Mouse (Mus musculus) spleen, adult 2 months (tissue): Measurements from ENCODE around the gene Sdf4. TPM values are rescaled to one million over a fixed set of nuclear protein-coding genes. Genes with fewer than 3 reads are reported as not detected.

Source experiments
- DNase-seq, 2 experiments: peaks; one replicate each; pipeline versions ENCODE4 v3.0.0 to v3.0.0-alpha.2; 2012 to 2021; ENCODE audit warnings: low spot score in 2 of 2, low read depth in 1 of 2
- H3K27ac ChIP-seq: fragments of 200-500 bp; 2 replicates; pipeline ENCODE4 v1.5.1; 2012; ENCODE audit warnings: low read length, inconsistent platforms; ENCODE audit not compliant: insufficient read depth
- H3K27me3 ChIP-seq: fragments of 200-500 bp; 2 replicates; pipeline ENCODE4 v1.6.1; 2012; ENCODE audit warnings: mild to moderate bottlenecking, moderate library complexity, low read length, inconsistent platforms; ENCODE audit not compliant: control insufficient read depth, insufficient read depth
- H3K36me3 ChIP-seq: fragments of 200-500 bp; 2 replicates; pipeline ENCODE4 v1.6.1; 2012; ENCODE audit warnings: mild to moderate bottlenecking, low read length, inconsistent platforms; ENCODE audit not compliant: control insufficient read depth, insufficient read depth
- H3K4me1 ChIP-seq: fragments of 200-500 bp; 2 replicates; pipeline ENCODE4 v1.6.1; 2011; ENCODE audit warnings: inconsistent platforms; ENCODE audit not compliant: control insufficient read depth, insufficient read depth, insufficient read length
- H3K4me3 ChIP-seq: fragments of 200-500 bp; 2 replicates; pipeline ENCODE4 v1.5.1; 2011; ENCODE audit warnings: mild to moderate bottlenecking, inconsistent platforms; ENCODE audit not compliant: insufficient read depth, insufficient read length; ENCODE audit errors: extremely low read depth
- CTCF ChIP-seq: fragments of 200-500 bp; IDR thresholded peaks from 2 replicates; pipeline ENCODE4 v1.5.1; 2011; ENCODE audit warnings: mild to moderate bottlenecking, inconsistent platforms; ENCODE audit not compliant: insufficient read depth, insufficient read length, insufficient replicate concordance; ENCODE audit errors: extremely low read depth
- POLR2A ChIP-seq: fragments of 200-500 bp; IDR thresholded peaks from 2 replicates; pipeline ENCODE4 v1.6.1; 2011; ENCODE audit warnings: low read depth, low read length, inconsistent platforms
- WGBS: fragments of 180-500 bp; shearing (Covaris S2); methylation state at CpG from one replicate; pipeline ENCODE4 v1.1.7; 2018; 5-methylcytosine and 5-hydroxymethylcytosine counted together
- polyA plus RNA-seq: library from polyadenylated mRNA; depleted of rRNA; stranded (reverse); fragments of >200 nt; gene quantifications from 2 replicates; pipeline ENCODE4 v1.2.3, GENCODE M21; 2012; rRNA removed

Sdf4 gene
- 33.5 and 35.7 TPM in 2 replicates for polyA plus RNA-seq

DNA sequence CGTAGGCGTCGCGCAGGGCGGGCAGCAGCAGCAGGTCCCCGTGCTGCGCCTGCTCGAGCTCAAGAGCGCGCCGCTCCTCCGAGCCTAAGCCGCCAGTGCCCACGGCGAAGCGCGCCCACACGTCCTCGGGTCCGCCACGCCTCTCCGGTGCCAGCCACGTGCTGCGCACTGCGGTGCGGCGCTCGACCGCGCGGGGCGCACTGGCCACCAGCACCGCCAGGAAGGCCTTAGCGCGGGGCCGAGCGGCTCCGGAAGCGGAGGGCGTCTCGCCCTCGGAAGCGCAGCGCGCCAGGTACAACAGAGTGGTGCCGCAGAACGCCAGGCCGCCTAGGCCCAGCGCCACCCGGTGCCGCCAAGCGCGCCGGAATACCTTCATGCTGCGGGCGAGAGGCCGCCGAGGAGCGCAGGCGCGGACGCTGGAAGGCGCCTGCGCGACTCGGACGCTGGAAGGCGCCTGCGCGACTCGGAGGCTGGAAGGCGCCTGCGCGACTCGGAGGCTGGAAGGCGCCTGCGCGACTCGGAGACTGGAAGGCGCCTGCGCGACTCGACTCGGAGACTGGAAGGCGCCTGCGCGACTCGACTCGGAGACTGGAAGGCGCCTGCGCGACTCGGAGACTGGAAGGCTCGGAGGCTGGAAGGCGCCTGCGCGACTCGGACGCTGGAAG lies at the start of gene Sdf4, which contains the start of gene B3galt6:
Gene Sdf4 (plus strand): TSS at position 632 of the 665 bp plus-strand sequence.
Gene B3galt6 (minus strand): TSS at position 409 of the 665 bp plus-strand sequence.
- H3K27me3 ChIP-seq: no peaks in the 10 kb centered on the region
- H3K27ac ChIP-seq: peak within 1 kb of the TSS; percentile 99
- WGBS: under 1% methylated on average over 99 of the region's 99 CpGs
- TF ChIP-seq CTCF: peak; percentile 75; the same call in 1 of the 2 replicates
- TF ChIP-seq POLR2A: no peak; the same call in 1 of the 2 replicates
- H3K4me1 ChIP-seq: peaks cover 15% of the 10 kb centered on the region
- H3K36me3 ChIP-seq: peaks cover 10% of the 10 kb centered on the region
- H3K4me3 ChIP-seq: peak within 1 kb of the TSS; percentile 97
- DNase-seq: peak; percentile 77 to 83

DNA sequence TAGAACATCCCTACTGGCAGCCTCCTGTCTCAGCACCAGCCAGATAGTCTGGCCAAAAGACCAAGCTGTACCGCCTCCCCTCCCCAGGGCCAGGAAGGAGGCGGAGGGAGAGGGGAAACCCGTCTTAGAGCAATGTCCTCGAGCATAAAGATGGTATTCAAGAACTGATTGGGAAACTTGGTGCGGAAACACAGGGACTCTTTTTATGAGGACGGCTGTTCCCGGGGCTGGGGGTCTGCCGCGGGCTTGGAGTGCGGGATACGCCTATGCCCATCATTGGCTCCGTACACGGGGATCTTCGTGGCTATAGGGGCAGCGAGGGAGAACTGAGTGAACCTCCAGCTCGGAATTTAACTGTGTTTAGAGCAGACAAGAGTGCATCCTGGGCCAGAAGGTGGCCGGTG lies 49.6 kb upstream of the Sdf4 start:
- H3K36me3 ChIP-seq: peaks cover 6% of the 10 kb centered on the region; the same call in 1 of the 2 replicates
- H3K4me3 ChIP-seq: peak overlapping the region; percentile 88
- TF ChIP-seq CTCF: no peak
- TF ChIP-seq POLR2A: no peak
- WGBS: 3% methylated on average over 17 of the region's 17 CpGs
- no peaks in the 10 kb centered on the region for H3K27me3 ChIP-seq
- peak overlapping the region; percentile 39 for H3K27ac ChIP-seq
- DNase-seq: no peak
- peaks cover 12% of the 10 kb centered on the region; the same call in 1 of the 2 replicates for H3K4me1 ChIP-seq

DNA sequence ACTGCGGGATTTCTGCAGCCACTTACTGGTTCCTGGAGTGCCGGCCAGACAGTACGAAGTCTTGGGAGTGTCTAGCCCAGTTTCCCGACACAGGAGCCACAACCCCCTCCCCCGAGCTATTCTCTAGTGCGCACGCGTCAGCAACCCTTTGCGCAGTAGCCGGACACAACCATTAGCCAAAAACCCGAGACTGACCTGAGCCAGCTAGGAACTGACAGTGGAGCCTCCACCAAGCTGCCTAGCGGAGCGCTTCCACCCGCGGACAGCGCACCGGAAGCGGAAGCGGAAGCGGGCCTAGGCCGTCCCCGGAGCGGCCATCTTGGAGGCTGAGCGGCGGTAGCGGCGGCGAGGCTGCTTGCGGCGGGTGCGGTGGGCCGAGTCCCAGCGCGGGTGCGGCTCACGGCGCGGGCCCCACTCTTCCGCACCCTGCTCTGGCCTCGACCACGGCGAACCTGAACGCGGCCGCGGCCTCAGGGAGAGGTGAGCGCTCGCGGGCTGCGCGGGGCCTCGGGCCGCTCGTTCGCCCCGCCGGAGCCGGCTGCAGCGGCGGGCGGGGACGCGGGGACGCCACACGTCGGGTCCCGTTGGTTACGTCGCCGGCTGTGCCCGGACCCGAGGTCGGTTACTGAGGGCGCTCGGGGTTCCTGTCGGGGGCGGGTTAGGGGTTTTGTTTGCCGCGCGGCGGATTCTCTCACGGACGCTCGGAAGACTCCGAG lies 49.0 kb upstream of the Sdf4 start, which contains the start of gene Ube2j2:
Gene Ube2j2 (plus strand): TSS at position 298 of the 716 bp plus-strand sequence.
- Histone ChIP-seq H3K27me3 (no peaks in the 10 kb centered on the region), H3K27ac (peak within 1 kb of the TSS; percentile 53), H3K36me3 (peaks cover 7% of the 10 kb centered on the region), H3K4me1 (peaks cover 12% of the 10 kb centered on the region; the same call in 1 of the 2 replicates), H3K4me3 (peak within 1 kb of the TSS; percentile 88)
- under 1% methylated on average over 73 of the region's 85 CpGs for WGBS
- TF ChIP-seq POLR2A: peak; percentile 39
- TF ChIP-seq CTCF: no peak
- peak; percentile 86 to 88 for DNase-seq

DNA sequence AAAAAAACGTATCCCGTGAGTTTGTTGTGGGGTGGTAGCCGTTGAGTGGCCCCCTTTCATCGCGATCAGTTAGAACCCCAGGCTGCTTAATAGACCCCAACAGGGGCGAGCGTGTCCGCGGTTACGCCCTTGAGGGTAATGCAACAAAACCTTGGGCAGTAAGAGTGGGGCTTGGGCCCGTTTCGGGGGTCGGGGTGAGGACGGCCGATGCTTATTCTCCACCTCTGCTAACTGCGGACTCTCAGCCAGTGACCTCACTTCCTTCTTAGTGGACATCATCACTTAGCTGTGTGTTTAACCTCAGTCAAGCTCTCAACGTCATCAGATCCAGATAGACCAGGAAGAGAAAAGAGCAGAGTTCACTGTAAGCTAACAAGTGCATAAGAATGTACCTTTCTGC lies 48.4 kb upstream of the Sdf4 start:
- DNase-seq: no peak
- TF ChIP-seq CTCF (no peak), POLR2A (no peak)
- H3K27me3 ChIP-seq: no peaks in the 10 kb centered on the region
- H3K4me3 ChIP-seq: peak overlapping the region; percentile 88
- H3K27ac ChIP-seq: no peak overlapping the region
- 0% methylated on average over 17 of the region's 17 CpGs for WGBS
- H3K36me3 ChIP-seq: peaks cover 10% of the 10 kb centered on the region
- H3K4me1 ChIP-seq: peaks cover 12% of the 10 kb centered on the region; the same call in 1 of the 2 replicates

DNA sequence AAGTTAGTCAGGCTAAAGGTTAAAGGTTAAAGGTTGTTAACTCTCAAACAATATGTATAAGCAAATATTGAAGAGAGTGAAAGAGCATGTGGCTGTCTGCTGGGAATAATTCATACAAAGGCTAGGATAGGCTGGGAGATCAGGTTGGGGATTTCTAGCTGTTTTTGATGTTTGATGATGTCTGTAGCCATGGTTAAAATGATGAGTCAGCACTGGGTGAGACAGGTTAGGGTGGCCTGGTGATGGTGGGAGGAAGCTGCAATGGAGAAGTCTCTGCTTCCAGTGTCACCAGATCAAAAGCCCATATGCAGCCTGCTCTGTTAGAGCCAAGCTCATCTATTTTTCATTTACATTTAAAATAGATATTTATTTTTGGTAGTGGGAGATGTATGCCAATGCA lies 45.6 kb upstream of the Sdf4 start:
- Histone ChIP-seq H3K27ac (no peak overlapping the region), H3K27me3 (no peaks in the 10 kb centered on the region), H3K36me3 (peaks cover 26% of the 10 kb centered on the region), H3K4me3 (no peak overlapping the region), H3K4me1 (peaks cover 12% of the 10 kb centered on the region; the same call in 1 of the 2 replicates)
- no peak for TF ChIP-seq CTCF
- TF ChIP-seq POLR2A: no peak
- DNase-seq: no peak

DNA sequence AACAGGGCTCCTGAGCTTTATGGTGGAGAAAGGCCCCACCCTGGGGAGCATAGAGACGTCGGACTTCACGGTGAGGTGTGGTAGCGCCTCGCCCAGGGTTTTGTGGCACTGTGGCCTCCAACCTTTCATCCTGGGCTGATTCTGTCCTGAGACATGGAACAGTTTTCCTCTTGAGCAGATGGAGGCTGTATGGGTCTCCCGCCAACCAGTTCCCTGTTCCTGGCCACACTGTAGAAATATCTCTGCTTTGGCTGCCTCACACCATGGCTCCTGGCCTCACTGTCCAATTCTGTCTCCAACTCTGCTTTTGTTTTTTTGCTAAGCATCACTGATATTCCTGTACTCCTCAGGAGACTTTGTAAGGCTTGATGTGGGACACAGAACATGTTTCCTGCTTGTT lies 37.2 kb upstream of the Sdf4 start:
- 95% methylated on average over 6 of the region's 6 CpGs for WGBS
- Histone ChIP-seq H3K36me3 (peaks cover 37% of the 10 kb centered on the region), H3K27ac (no peak overlapping the region), H3K4me3 (no peak overlapping the region), H3K4me1 (no peaks in the 10 kb centered on the region), H3K27me3 (no peaks in the 10 kb centered on the region)
- no peak for DNase-seq
- TF ChIP-seq CTCF (no peak), POLR2A (no peak)
